Mouse (Mus musculus): ENCODE data around the gene Acbd6.

Gene Acbd6

GRCm38 (mm10) chr1:155560021-155560420 is 2.1 kb downstream of the Acbd6 start:
- no peak for DNase-seq (ENCODE audit: low spot score in 2 of 2)

GRCm38 (mm10) chr1:155560678-155561077 is 2.8 kb downstream of the Acbd6 start:
- DNase-seq (ENCODE audit: low spot score in 2 of 2) = no peak

DNA sequence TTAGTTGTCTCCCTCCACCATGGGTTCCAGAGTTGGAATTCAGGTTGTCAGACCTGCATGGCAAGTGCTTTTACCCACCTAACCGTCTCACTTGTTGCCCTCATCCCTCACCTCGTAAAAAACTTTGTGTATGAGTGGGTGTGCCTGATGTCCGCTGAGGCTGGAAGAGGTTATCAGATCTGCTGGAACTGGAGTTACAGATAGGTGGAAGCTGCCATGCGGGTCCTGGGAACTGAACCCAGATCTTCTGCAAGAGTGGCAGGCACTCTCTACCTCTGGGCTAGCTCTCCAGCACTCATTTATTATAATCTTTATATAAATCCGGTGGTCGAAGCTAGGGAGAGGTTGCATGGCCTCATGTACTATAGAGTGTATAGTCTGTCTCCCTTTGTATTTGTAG is 4.3 kb downstream of the Acbd6 start:
- no peak for DNase-seq (ENCODE audit: low spot score in 2 of 2)

DNA sequence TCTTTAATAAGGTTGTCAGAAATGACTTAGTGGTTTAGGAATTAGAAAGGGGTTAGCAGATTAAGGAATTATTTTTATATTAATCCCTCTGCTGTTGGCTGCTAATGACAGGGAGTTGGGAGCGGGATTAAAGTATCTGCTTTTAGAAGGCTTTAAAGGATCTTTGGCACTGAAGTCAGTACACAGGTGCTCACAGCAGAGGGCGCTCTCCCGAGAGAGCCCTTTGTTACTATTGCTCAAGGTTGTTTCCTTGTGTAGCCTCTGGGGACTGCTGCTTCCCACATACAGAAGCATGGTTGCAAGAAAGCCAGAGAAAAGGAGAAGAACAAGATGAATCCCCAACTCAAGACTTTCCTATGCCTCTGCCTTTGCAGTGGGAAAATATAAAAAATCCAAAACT is 6.8 kb downstream of the Acbd6 start:
- peak in 1 of 2 experiments; percentile 10 for DNase-seq (ENCODE audit: low spot score in 2 of 2)

DNA sequence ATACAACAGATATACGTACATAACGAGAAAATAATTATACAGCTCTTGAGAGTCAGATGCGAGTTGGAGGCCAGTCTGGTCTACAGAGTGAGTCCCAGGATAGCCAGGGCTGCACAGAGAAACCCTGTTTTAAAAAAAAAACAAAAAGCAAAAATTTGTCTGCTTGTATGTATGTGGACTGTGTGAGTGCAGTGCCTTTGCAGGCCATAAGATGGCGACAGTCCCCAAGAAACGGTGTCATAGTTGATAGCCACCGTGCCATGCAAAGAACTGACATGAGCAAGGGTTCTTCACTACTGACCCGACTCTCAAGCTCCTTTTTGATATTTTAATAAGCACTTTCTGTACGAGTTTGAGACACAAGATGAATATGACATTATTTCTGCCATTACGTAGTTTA is 10.2 kb downstream of the Acbd6 start:
- DNase-seq (ENCODE audit: low spot score in 2 of 2) = no peak

- no peak for DNase-seq (ENCODE audit: low spot score in 2 of 2)
These were observed 11.4 kb downstream of the Acbd6 start for GRCm38 (mm10) chr1:155569340-155569739.

DNA sequence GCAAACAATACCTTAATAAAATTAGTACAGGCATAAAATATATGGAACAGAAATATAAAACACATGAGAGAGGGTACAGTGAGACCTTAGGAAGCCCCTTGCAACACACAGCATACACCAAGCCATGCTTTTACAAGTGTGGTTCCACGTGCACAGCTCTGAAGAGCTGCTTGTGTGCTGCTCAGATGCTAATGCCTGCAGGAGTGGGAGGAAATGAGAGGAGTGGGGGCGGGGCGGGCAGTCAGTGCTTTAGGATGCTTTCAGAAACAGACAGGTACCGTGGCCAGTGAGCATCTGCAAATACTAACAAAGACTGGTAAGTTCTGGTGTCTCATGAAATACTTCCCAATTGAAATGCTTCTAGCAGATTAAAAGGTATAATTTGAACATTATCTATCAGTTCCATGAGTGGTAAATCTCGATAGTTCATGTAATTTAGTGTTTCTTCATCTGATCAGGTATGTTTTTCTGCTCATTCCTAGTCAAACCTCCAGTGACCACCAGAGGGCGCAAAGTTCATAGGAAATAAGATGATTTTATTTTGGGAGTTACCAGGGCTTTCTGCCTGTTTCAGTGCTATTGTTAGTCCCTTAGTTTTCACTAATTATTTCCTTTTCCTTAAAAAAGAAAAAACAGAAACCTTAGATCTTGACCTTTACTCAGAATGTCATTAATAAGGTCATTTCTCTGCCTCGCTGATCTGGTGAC is 17.2 kb downstream of the Acbd6 start:
- DNase-seq (ENCODE audit: low spot score in 2 of 2) = peak; percentile 57 to 77

DNA sequence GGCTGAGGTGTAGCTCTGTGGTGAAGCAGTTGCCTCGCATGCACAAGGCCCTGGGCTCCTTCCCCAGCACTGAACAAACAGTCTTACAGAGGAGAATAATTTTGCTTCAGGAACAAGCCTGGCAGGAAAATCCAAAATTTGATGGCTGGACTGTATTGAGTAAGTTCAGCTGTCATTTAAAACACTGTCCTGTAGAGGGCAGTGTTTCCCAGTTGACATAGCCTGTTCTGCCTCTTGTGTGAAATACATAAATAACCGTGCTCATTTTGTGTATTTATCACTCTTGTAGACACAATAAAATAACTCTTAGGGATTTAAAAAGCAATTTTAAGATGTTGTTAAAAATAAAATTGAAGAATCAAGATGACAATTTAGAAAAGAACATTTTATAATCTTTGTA is 18.5 kb downstream of the Acbd6 start:
- DNase-seq (ENCODE audit: low spot score in 2 of 2) = peak in 1 of 2 experiments; percentile 23

DNA sequence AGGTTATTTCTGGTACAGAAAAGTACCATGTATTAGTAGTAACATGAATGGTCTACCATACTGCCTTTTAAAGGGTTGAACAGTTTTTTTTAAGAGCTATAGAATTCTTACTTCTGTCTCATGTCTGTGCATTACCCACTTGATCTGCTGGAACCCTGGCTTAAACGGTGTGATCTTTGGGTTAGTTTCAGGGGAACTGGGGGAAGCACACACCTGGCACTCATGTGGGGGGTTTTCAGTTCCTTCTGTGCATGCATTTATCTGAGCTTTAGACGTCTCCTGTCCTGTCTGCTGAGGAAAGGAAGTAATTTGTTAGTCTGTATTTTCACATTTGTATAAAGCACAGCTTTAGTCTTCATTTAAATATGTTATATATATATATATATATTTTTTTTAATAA is 19.4 kb downstream of the Acbd6 start:
- no peak for DNase-seq (ENCODE audit: low spot score in 2 of 2)

GRCm38 (mm10) chr1:155587961-155588360 is 30.0 kb downstream of the Acbd6 start:
- no peak for DNase-seq (ENCODE audit: low spot score in 2 of 2)

DNA sequence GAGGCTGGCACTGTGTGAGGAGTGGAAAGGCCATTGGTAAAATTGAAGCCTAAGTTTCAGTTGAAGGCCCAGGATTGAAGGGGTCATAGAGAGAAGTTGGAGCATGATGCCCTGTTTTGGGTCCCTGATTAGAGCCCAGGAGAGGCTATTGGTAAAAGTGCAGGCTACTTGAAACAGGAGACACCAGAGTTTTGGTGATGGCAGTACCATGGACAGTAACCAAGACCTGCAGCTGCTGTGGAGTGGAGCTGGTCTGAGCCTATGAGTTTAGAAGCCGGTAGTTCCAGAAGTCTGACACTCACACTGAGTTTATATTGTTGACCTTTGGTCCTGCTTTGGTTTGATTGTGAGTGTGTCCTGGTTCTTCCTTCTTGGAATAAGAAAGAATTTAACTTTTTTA is 36.2 kb downstream of the Acbd6 start:
- no peak for DNase-seq (ENCODE audit: low spot score in 2 of 2)

DNA sequence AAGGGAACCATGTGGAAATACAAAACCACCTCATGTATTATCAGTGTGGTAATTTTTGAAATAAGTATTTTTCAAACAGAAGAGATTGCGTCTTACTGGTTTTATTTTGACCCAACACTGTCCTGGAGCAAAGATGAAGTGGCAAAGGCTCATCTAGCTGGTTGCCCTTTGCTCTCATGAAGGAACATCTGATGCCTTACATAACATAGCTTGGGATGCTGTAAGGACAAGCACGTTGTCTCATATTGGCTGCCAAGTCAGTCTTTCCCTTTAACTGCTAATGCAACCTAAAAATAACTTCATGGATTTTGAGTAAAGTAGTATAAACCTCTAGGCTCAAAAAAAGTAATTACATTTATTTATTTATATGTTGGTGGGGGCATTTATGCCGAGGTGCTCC is 38.7 kb downstream of the Acbd6 start:
- no peak for DNase-seq (ENCODE audit: low spot score in 2 of 2)

- DNase-seq (ENCODE audit: low spot score in 2 of 2) = no peak
These were observed 46.8 kb downstream of the Acbd6 start for GRCm38 (mm10) chr1:155604706-155605105.

- DNase-seq (ENCODE audit: low spot score in 2 of 2) = no peak
These were observed 47.7 kb downstream of the Acbd6 start for GRCm38 (mm10) chr1:155605391-155606155.

- DNase-seq (ENCODE audit: low spot score in 2 of 2) = no peak
These were observed 48.2 kb downstream of the Acbd6 start for GRCm38 (mm10) chr1:155606156-155606531.

- DNase-seq (ENCODE audit: low spot score in 2 of 2) = no peak
These were observed 50.6 kb downstream of the Acbd6 start for GRCm38 (mm10) chr1:155608524-155608923.

- DNase-seq (ENCODE audit: low spot score in 2 of 2) = no peak
These were observed 56.5 kb downstream of the Acbd6 start for GRCm38 (mm10) chr1:155614426-155614825.

GRCm38 (mm10) chr1:155621075-155621474 is 63.2 kb downstream of the Acbd6 start:
- no peak for DNase-seq (ENCODE audit: low spot score in 2 of 2)

- DNase-seq (ENCODE audit: low spot score in 2 of 2) = no peak
These were observed 65.3 kb downstream of the Acbd6 start for GRCm38 (mm10) chr1:155623192-155623591.

- no peak for DNase-seq (ENCODE audit: low spot score in 2 of 2)
These were observed 69.8 kb downstream of the Acbd6 start for GRCm38 (mm10) chr1:155627746-155628145.

DNA sequence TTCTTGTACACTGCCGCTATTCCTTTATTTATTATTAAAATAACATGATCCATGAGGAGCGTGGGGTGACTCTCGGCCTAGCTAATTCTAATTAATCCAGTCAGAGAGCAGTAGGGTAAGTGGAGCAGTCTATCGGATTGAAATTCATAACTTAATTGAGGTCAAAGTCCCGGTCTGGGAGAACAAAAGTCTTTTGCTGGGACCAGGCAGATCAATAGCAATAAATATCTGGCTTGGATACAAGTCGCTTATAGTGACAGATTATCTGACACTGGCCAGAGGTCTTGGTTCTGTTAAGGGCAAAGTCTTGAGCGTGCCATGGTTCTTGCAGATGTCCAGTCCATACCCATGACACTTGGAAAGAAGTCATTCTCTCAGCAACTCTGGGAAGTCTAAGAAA is 78.7 kb downstream of the Acbd6 start:
- no peak for DNase-seq (ENCODE audit: low spot score in 2 of 2)

DNA sequence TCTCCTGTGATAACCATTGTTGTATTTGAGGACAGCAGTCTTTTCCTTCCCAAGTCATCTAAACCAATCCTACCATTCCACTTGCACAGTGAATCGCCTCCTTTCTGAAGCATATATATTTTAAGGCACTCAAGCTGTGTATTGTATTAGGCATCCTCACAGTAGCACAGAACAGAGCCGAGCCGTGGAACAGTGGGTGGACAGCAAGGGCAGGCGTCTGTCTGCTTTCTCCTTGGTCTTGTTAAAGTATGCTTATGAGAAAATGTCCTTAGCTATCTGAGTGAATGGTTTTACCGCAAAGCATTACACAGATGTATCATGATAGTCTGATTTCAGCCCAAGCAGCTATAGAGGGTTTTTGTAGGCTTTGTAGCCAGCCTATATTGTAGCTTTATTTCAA is 87.9 kb downstream of the Acbd6 start:
- no peak for DNase-seq (ENCODE audit: low spot score in 2 of 2)

Data from cerebellum, postnatal 4 days (tissue).